Mouse (Mus musculus) spleen, adult 2 months (tissue): Measurements from ENCODE around the gene Cdk5rap3. TPM values are rescaled to one million over a fixed set of nuclear protein-coding genes. Genes with fewer than 3 reads are reported as not detected.

Source experiments
- DNase-seq, 2 experiments: peaks; one replicate each; pipeline versions ENCODE4 v3.0.0 to v3.0.0-alpha.2; 2012 to 2021; ENCODE audit warnings: low spot score in 2 of 2, low read depth in 1 of 2
- H3K27ac ChIP-seq: fragments of 200-500 bp; 2 replicates; pipeline ENCODE4 v1.5.1; 2012; ENCODE audit warnings: low read length, inconsistent platforms; ENCODE audit not compliant: insufficient read depth
- H3K27me3 ChIP-seq: fragments of 200-500 bp; 2 replicates; pipeline ENCODE4 v1.6.1; 2012; ENCODE audit warnings: mild to moderate bottlenecking, moderate library complexity, low read length, inconsistent platforms; ENCODE audit not compliant: control insufficient read depth, insufficient read depth
- H3K36me3 ChIP-seq: fragments of 200-500 bp; 2 replicates; pipeline ENCODE4 v1.6.1; 2012; ENCODE audit warnings: mild to moderate bottlenecking, low read length, inconsistent platforms; ENCODE audit not compliant: control insufficient read depth, insufficient read depth
- H3K4me1 ChIP-seq: fragments of 200-500 bp; 2 replicates; pipeline ENCODE4 v1.6.1; 2011; ENCODE audit warnings: inconsistent platforms; ENCODE audit not compliant: control insufficient read depth, insufficient read depth, insufficient read length
- H3K4me3 ChIP-seq: fragments of 200-500 bp; 2 replicates; pipeline ENCODE4 v1.5.1; 2011; ENCODE audit warnings: mild to moderate bottlenecking, inconsistent platforms; ENCODE audit not compliant: insufficient read depth, insufficient read length; ENCODE audit errors: extremely low read depth
- CTCF ChIP-seq: fragments of 200-500 bp; IDR thresholded peaks from 2 replicates; pipeline ENCODE4 v1.5.1; 2011; ENCODE audit warnings: mild to moderate bottlenecking, inconsistent platforms; ENCODE audit not compliant: insufficient read depth, insufficient read length, insufficient replicate concordance; ENCODE audit errors: extremely low read depth
- POLR2A ChIP-seq: fragments of 200-500 bp; IDR thresholded peaks from 2 replicates; pipeline ENCODE4 v1.6.1; 2011; ENCODE audit warnings: low read depth, low read length, inconsistent platforms
- WGBS: fragments of 180-500 bp; shearing (Covaris S2); methylation state at CpG from one replicate; pipeline ENCODE4 v1.1.7; 2018; 5-methylcytosine and 5-hydroxymethylcytosine counted together
- polyA plus RNA-seq: library from polyadenylated mRNA; depleted of rRNA; stranded (reverse); fragments of >200 nt; gene quantifications from 2 replicates; pipeline ENCODE4 v1.2.3, GENCODE M21; 2012

The Cdk5rap3 gene
- polyA plus RNA-seq, 1 experiment, result 31.7 TPM

GRCm38 (mm10) chr11:96926587-96926986 is 10.3 kb upstream of the Cdk5rap3 start:
- 82% methylated on average over 5 of the region's 5 CpGs for WGBS
- H3K27me3 ChIP-seq, result no peaks in the 10 kb centered on the region
- H3K36me3 ChIP-seq, result no peaks in the 10 kb centered on the region
- H3K4me1 ChIP-seq, result peaks cover 2% of the 10 kb centered on the region; the same call in 1 of the 2 replicates
- no peak for DNase-seq
- TF ChIP-seq POLR2A, result no peak
- TF ChIP-seq CTCF, result no peak
- H3K4me3 ChIP-seq, result no peak overlapping the region
- H3K27ac ChIP-seq, result no peak overlapping the region

DNA sequence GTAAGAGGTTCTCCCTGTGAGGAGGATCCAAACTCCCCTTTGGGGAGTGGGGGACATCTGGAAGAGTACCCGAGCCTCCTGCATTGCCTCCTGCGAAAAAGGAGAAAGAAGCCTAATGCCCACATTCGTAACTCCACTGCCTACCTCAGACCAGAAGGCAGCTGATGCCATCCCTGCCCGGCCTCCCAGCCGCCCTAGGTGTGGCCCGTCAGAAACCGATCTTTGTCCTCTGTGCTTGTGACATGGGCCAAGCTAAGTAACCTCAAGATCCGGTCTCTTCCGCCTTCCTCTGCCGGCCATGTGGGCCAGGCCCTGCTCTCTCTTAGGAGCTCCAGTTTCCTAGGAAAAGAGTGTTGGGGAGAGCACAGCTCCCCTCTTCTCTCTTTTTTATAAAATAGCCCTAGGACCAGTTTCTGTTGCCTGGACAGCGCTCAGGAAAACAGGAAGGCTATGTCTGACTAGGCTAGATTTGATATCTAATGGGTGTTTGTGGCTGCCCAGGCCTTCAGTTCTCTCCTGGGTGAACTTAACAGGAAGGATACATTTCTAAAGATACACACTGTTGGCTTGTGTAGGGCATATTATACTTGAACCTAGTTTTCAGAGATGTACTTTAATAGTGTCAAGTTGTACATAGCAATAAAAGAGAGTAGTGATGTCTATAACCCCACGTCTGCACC is 9.3 kb upstream of the Cdk5rap3 start:
- Histone ChIP-seq H3K36me3 (no peaks in the 10 kb centered on the region), H3K4me3 (no peak overlapping the region), H3K4me1 (peaks cover 2% of the 10 kb centered on the region; the same call in 1 of the 2 replicates), H3K27me3 (no peaks in the 10 kb centered on the region), H3K27ac (no peak overlapping the region)
- no peak for TF ChIP-seq POLR2A
- no peak for TF ChIP-seq CTCF
- 80% methylated on average over 12 of the region's 12 CpGs for WGBS
- no peak for DNase-seq

- TF ChIP-seq POLR2A (no peak), CTCF (no peak)
- H3K27ac ChIP-seq, result no peak overlapping the region
- WGBS, result 56% methylated on average over 11 of the region's 11 CpGs
- H3K36me3 ChIP-seq, result no peaks in the 10 kb centered on the region
- no peak overlapping the region for H3K4me3 ChIP-seq
- no peaks in the 10 kb centered on the region for H3K27me3 ChIP-seq
- DNase-seq, result no peak
- H3K4me1 ChIP-seq, result peaks cover 2% of the 10 kb centered on the region; the same call in 1 of the 2 replicates
These were observed 8.6 kb upstream of the Cdk5rap3 start for GRCm38 (mm10) chr11:96924861-96925260.

- Histone ChIP-seq H3K27ac (no peak overlapping the region), H3K27me3 (no peaks in the 10 kb centered on the region), H3K4me1 (no peaks in the 10 kb centered on the region; the same call in 1 of the 2 replicates), H3K36me3 (no peaks in the 10 kb centered on the region), H3K4me3 (no peak overlapping the region)
- WGBS, result 80% methylated on average over 6 of the region's 6 CpGs
- TF ChIP-seq POLR2A, result no peak
- TF ChIP-seq CTCF, result no peak
- DNase-seq, result no peak
These were observed 2.7 kb upstream of the Cdk5rap3 start for GRCm38 (mm10) chr11:96919003-96919402.

- H3K27ac ChIP-seq, result no peak overlapping the region
- no peak for DNase-seq
- H3K36me3 ChIP-seq, result no peaks in the 10 kb centered on the region
- no peak overlapping the region for H3K4me3 ChIP-seq
- WGBS, result 81% methylated on average over 6 of the region's 6 CpGs
- H3K27me3 ChIP-seq, result no peaks in the 10 kb centered on the region
- no peaks in the 10 kb centered on the region; the same call in 1 of the 2 replicates for H3K4me1 ChIP-seq
- TF ChIP-seq POLR2A (no peak), CTCF (no peak)
These were observed 1.1 kb upstream of the Cdk5rap3 start for GRCm38 (mm10) chr11:96917415-96917814.

GRCm38 (mm10) chr11:96916885-96917396 is 645 bp upstream of the Cdk5rap3 start:
- H3K27ac ChIP-seq, result peak overlapping the region; percentile 60

GRCm38 (mm10) chr11:96912682-96913081 is 3.6 kb downstream of the Cdk5rap3 start:
- Histone ChIP-seq H3K36me3 (peaks cover 15% of the 10 kb centered on the region), H3K4me3 (no peak overlapping the region), H3K27ac (no peak overlapping the region), H3K27me3 (no peaks in the 10 kb centered on the region), H3K4me1 (no peaks in the 10 kb centered on the region; the same call in 1 of the 2 replicates)
- 33% methylated on average over 11 of the region's 11 CpGs for WGBS
- TF ChIP-seq CTCF (no peak), POLR2A (no peak)
- peak in 1 of 2 experiments; percentile 18 for DNase-seq

More at GRCm38 (mm10) chr11:96916885-96917396, 645 bp upstream of the Cdk5rap3 start:
- Histone ChIP-seq H3K36me3 (no peaks in the 10 kb centered on the region), H3K4me1 (no peaks in the 10 kb centered on the region; the same call in 1 of the 2 replicates), H3K27me3 (no peaks in the 10 kb centered on the region), H3K4me3 (peak overlapping the region; percentile 50)
- DNase-seq, result no peak
- WGBS, result 17% methylated on average over 13 of the region's 13 CpGs
- TF ChIP-seq POLR2A (no peak), CTCF (no peak)
